Mouse (Mus musculus) testis, adult 2 months (tissue): Measurements from ENCODE around the gene Pheta2.
"Not testable (repeated sequence)": the region's sequence is repeated elsewhere in the genome, so short reads cannot be mapped to it uniquely, and the experiment has no call there.

Source experiments
- CTCF ChIP-seq: fragments of 200-500 bp; IDR thresholded peaks from 2 replicates; pipeline ENCODE4 v1.5.1; 2012; ENCODE audit warnings: low read depth, mild to moderate bottlenecking, inconsistent platforms, low read length, moderate library complexity; ENCODE audit not compliant: control insufficient read depth, insufficient read depth, insufficient replicate concordance
- POLR2A ChIP-seq: fragments of 200-500 bp; IDR thresholded peaks from 2 replicates; pipeline ENCODE4 v1.6.1; 2012; ENCODE audit warnings: low read depth, mild to moderate bottlenecking, inconsistent platforms, low read length, moderate library complexity; ENCODE audit not compliant: control insufficient read depth

- not testable (repeated sequence) for TF ChIP-seq CTCF, POLR2A
Measured at GRCm38 (mm10) chr15:82389916-82390315, 51.2 kb downstream of the Pheta2 start.
